ENCODE assay signal across 10 mouse cellular contexts in genomic region chr15:97814703-97815102, GRCm38 (mm10). TPM values are rescaled to one million over a fixed set of nuclear protein-coding genes. Genes with fewer than 3 reads are reported as not detected.
DNase-seq lines count a peak whose midpoint lies in the region; ATAC-seq lines count a peak whose summit lies in the region.
"Had no signal": no experiment of that assay in that cellular context is flagged by ENCODE, and none has a peak within 500 bp of the region (broad histone marks: within the 10 kb centered on the region; RNA-seq: fewer than 3 reads in every experiment).

No protein-coding gene starts in this region.

- H3K4me1 ChIP-seq in hindbrain, embryonic 13.5 days (replicated peaks): peaks cover 46% of the 10 kb centered on the region
- H3K4me1 ChIP-seq in hindbrain, embryonic 16.5 days (ENCODE audit: control insufficient read depth, insufficient read depth, low read depth, low read length): peaks cover 20% of the 10 kb centered on the region
- H3K4me1 ChIP-seq in neural tube, embryonic 13.5 days (replicated peaks): peaks cover 56% of the 10 kb centered on the region
- peaks cover 53% of the 10 kb centered on the region for H3K4me1 ChIP-seq in neural tube, embryonic 15.5 days

- peak overlapping the region; percentile 18; the same call in 1 of the 2 replicates for H3K27ac ChIP-seq in hindbrain, embryonic 13.5 days
- H3K27ac ChIP-seq in hindbrain, embryonic 16.5 days (ENCODE audit: low read depth, low read length): no peak overlapping the region
- no peak overlapping the region for H3K27ac ChIP-seq in neural tube, embryonic 13.5 days (replicated peaks)
- H3K27ac ChIP-seq in neural tube, embryonic 15.5 days (replicated peaks): no peak overlapping the region
- H3K27ac ChIP-seq: liver, embryonic 14.5 days had no signal

- H3K9ac ChIP-seq in hindbrain, embryonic 13.5 days: peak overlapping the region; percentile 51; the same call in 1 of the 2 replicates
- no peak overlapping the region for H3K9ac ChIP-seq in hindbrain, embryonic 16.5 days (ENCODE audit: low read depth, low read length)
- H3K9ac ChIP-seq in neural tube, embryonic 13.5 days: peak overlapping the region; percentile 49; the same call in 1 of the 2 replicates
- no peak overlapping the region for H3K9ac ChIP-seq in neural tube, embryonic 15.5 days (replicated peaks)
- H3K9ac ChIP-seq: liver, embryonic 14.5 days had no signal

- no peaks in the 10 kb centered on the region for H3K27me3 ChIP-seq in hindbrain, embryonic 13.5 days
- no peaks in the 10 kb centered on the region for H3K27me3 ChIP-seq in hindbrain, embryonic 16.5 days (replicated peaks; ENCODE audit: control insufficient read depth, insufficient read depth, low read length)
- no peaks in the 10 kb centered on the region for H3K27me3 ChIP-seq in neural tube, embryonic 13.5 days
- no peaks in the 10 kb centered on the region for H3K27me3 ChIP-seq in neural tube, embryonic 15.5 days (replicated peaks)

- H3K9me3 ChIP-seq in hindbrain, embryonic 13.5 days: no peaks in the 10 kb centered on the region
- no peaks in the 10 kb centered on the region for H3K9me3 ChIP-seq in hindbrain, embryonic 16.5 days (ENCODE audit: control insufficient read depth, low read length)
- no peaks in the 10 kb centered on the region for H3K9me3 ChIP-seq in neural tube, embryonic 13.5 days
- no peaks in the 10 kb centered on the region for H3K9me3 ChIP-seq in neural tube, embryonic 15.5 days (replicated peaks)

- no peak overlapping the region for H3K4me2 ChIP-seq in hindbrain, embryonic 13.5 days
- no peak overlapping the region for H3K4me2 ChIP-seq in hindbrain, embryonic 16.5 days (ENCODE audit: low read length)
- no peak overlapping the region for H3K4me2 ChIP-seq in neural tube, embryonic 13.5 days
- H3K4me2 ChIP-seq in neural tube, embryonic 15.5 days: no peak overlapping the region

- H3K36me3 ChIP-seq in hindbrain, embryonic 13.5 days: peaks cover 14% of the 10 kb centered on the region
- 0 out of 2 replicates have a peak, but pooled peaks cover 4% of the 10 kb centered on the region for H3K36me3 ChIP-seq in hindbrain, embryonic 16.5 days (ENCODE audit: control insufficient read depth, insufficient read depth, low read length)
- H3K36me3 ChIP-seq in neural tube, embryonic 13.5 days: peaks cover 10% of the 10 kb centered on the region
- peaks cover 6% of the 10 kb centered on the region for H3K36me3 ChIP-seq in neural tube, embryonic 15.5 days

- DNase-seq in adrenal gland, postnatal 14 days: peak; percentile 58
- no peak for DNase-seq in adrenal gland, adult 8-10 months
- DNase-seq: cerebellum, adult 18-20 months had no signal

- WGBS in hindbrain, embryonic 13.5 days: 64% methylated on average over 5 of the region's 5 CpGs
- WGBS in hindbrain, embryonic 16.5 days: 56% methylated on average over 5 of the region's 5 CpGs
- WGBS in neural tube, embryonic 13.5 days: 63% methylated on average over 5 of the region's 5 CpGs
- WGBS in neural tube, embryonic 15.5 days: 64% methylated on average over 5 of the region's 5 CpGs

- ATAC-seq in hindbrain, embryonic 13.5 days (ENCODE audit: low FRiP score): no peak
- no peak for ATAC-seq in hindbrain, embryonic 16.5 days
- no peak for ATAC-seq in neural tube, embryonic 13.5 days (ENCODE audit: low read depth)
- ATAC-seq in neural tube, embryonic 15.5 days (ENCODE audit: low FRiP score): no peak
- no peak for ATAC-seq in megakaryocyte progenitor cell, adult 5-6 weeks (replicated peaks; ENCODE audit: poor library complexity)
- ATAC-seq in granulocyte monocyte progenitor cell, adult 5-6 weeks (replicated peaks; ENCODE audit: poor library complexity, severe bottlenecking): no peak

- no peak overlapping the region for H3K4me3 ChIP-seq in hindbrain, embryonic 13.5 days
- H3K4me3 ChIP-seq in hindbrain, embryonic 16.5 days (ENCODE audit: low read length): no peak overlapping the region
- no peak overlapping the region for H3K4me3 ChIP-seq in neural tube, embryonic 13.5 days
- no peak overlapping the region for H3K4me3 ChIP-seq in neural tube, embryonic 15.5 days (replicated peaks)

RNA-seq across cellular contexts. Expression of gene Hdac7, which starts 29.6 kb away (rescaled TPM):
- total RNA-seq in adrenal gland, postnatal 14 days (2021): 60.1 and 75.8 TPM in 2 replicates
- 100 to 1,000 TPM in 2 of 4 experiments, 10 to 100 TPM in 2; 86.1 to 106 (median 96.2) TPM for total RNA-seq in adrenal gland, adult 8-10 months (2022)
- polyA plus RNA-seq in hindbrain, embryonic 13.5 days (2015; fragmentation: Nextera tagmentation; extraction: Ambion mirVana): 27.9 and 28.1 TPM in 2 replicates
- 25.2 and 27.4 TPM in 2 replicates for polyA plus RNA-seq in hindbrain, embryonic 16.5 days (2015; fragmentation: Nextera tagmentation; extraction: Ambion mirVana)
- 24.9 and 26.1 TPM in 2 replicates for polyA plus RNA-seq in neural tube, embryonic 13.5 days (2015; fragmentation: Nextera tagmentation; extraction: Ambion mirVana)
- polyA plus RNA-seq in neural tube, embryonic 15.5 days (2015; fragmentation: Nextera tagmentation; extraction: Ambion mirVana): 26.5 and 32.1 TPM in 2 replicates
- total RNA-seq in megakaryocyte progenitor cell, adult 5-6 weeks (2015): 22.1 and 29.2 TPM in 2 replicates
- total RNA-seq in megakaryocyte progenitor cell, adult 5-6 weeks (2017): 12.6 and 14.0 TPM in 2 replicates
- total RNA-seq in granulocyte monocyte progenitor cell, adult 5-6 weeks (2014; fragmentation: Nextera tagmentation): 33.3 and 52.1 TPM in 2 replicates
- 3.5 and 6.1 TPM in 2 replicates for total RNA-seq in granulocyte monocyte progenitor cell, adult 5-6 weeks (2017)

RNA-seq across cellular contexts. Expression of gene Slc48a1, which starts 36.4 kb away (rescaled TPM):
- 68.8 and 76.9 TPM in 2 replicates for total RNA-seq in adrenal gland, postnatal 14 days (2021)
- 100 to 1,000 TPM; 120 to 216 (median 160) TPM for total RNA-seq in adrenal gland, adult 8-10 months (2022)
- polyA plus RNA-seq in hindbrain, embryonic 13.5 days (2015; fragmentation: Nextera tagmentation; extraction: Ambion mirVana): 59.8 and 62.9 TPM in 2 replicates
- 118 and 122 TPM in 2 replicates for polyA plus RNA-seq in hindbrain, embryonic 16.5 days (2015; fragmentation: Nextera tagmentation; extraction: Ambion mirVana)
- 54.5 and 66.0 TPM in 2 replicates for polyA plus RNA-seq in neural tube, embryonic 13.5 days (2015; fragmentation: Nextera tagmentation; extraction: Ambion mirVana)
- 99.0 and 101 TPM in 2 replicates for polyA plus RNA-seq in neural tube, embryonic 15.5 days (2015; fragmentation: Nextera tagmentation; extraction: Ambion mirVana)
- 83.0 and 94.4 TPM in 2 replicates for total RNA-seq in megakaryocyte progenitor cell, adult 5-6 weeks (2015)
- total RNA-seq in megakaryocyte progenitor cell, adult 5-6 weeks (2017): 62.7 and 70.0 TPM in 2 replicates
- total RNA-seq in granulocyte monocyte progenitor cell, adult 5-6 weeks (2014; fragmentation: Nextera tagmentation): 97.0 and 99.2 TPM in 2 replicates
- total RNA-seq in granulocyte monocyte progenitor cell, adult 5-6 weeks (2017): 67.6 and 71.6 TPM in 2 replicates

RNA-seq across cellular contexts. Expression of gene Rapgef3, which starts 46.9 kb away (rescaled TPM):
- total RNA-seq in adrenal gland, postnatal 14 days (2021): 22.2 and 24.9 TPM in 2 replicates
- total RNA-seq in adrenal gland, adult 8-10 months (2022): 10 to 100 TPM; 12.2 to 39.5 (median 25.7) TPM
- polyA plus RNA-seq in hindbrain, embryonic 13.5 days (2015; fragmentation: Nextera tagmentation; extraction: Ambion mirVana): 10.4 and 10.8 TPM in 2 replicates
- 17.8 and 18.4 TPM in 2 replicates for polyA plus RNA-seq in hindbrain, embryonic 16.5 days (2015; fragmentation: Nextera tagmentation; extraction: Ambion mirVana)
- 10.8 and 12.0 TPM in 2 replicates for polyA plus RNA-seq in neural tube, embryonic 13.5 days (2015; fragmentation: Nextera tagmentation; extraction: Ambion mirVana)
- 12.5 and 19.5 TPM in 2 replicates for polyA plus RNA-seq in neural tube, embryonic 15.5 days (2015; fragmentation: Nextera tagmentation; extraction: Ambion mirVana)
- total RNA-seq in megakaryocyte progenitor cell, adult 5-6 weeks (2015): 4.0 and 4.5 TPM in 2 replicates
- 11.7 and 12.0 TPM in 2 replicates for total RNA-seq in megakaryocyte progenitor cell, adult 5-6 weeks (2017)
- total RNA-seq in granulocyte monocyte progenitor cell, adult 5-6 weeks (2014; fragmentation: Nextera tagmentation): 8.4 and 33.0 TPM in 2 replicates
- total RNA-seq in granulocyte monocyte progenitor cell, adult 5-6 weeks (2017): 11.9 and 19.1 TPM in 2 replicates

Comparison
In these comparisons a context has a peak if more than half of its experiments do, and no peak if none do; other contexts are left out.
1. H3K9ac ChIP-seq: peak in hindbrain, embryonic 13.5 days (single experiment) and neural tube, embryonic 13.5 days (single experiment); none in hindbrain, embryonic 16.5 days (single experiment) and neural tube, embryonic 15.5 days (single experiment).